ENCODE assay signal across 1 mouse cellular context in the genomic region with DNA sequence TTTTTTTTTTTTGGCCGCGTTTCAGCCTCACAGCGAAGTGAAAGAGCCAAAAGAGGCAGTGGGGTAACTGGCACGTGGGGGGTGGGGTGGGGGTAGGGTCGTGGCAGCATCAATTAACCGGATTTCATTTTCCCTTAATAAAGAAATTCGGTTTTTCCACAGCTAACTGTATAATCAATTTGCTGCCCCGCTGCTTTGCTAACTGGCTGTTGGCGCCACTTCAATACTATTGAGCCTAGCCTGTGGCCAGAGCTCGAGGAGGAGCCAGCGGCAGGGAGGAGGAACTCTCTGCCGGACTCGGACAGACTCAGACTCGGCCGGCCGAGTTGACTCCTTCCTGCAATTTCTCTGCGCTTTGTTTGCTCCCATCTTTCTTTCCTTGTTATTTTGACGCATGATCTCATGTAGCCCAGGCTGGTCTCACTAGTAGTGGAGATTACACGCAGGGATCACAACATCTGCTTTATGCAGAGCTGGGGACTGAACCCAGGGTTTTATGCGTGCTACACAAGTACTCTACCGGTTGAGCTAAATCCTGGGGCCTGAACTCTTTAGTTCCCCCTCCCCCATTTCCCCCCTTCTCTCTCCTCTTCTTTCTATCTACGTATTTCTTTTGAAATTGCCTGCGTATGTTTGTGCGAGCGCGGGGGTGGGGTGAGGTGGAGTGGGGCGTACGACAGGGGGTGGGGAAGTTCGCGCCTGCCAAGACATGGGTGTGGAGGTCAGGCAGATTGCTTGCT.
A peak's percentile ranks its signal among the peaks of the same experiment; 100 is the strongest.
TF ChIP-seq lines count a peak whose summit lies in the region.

No protein-coding gene starts in this region.

TF ChIP-seq in CH12.LX, 34 proteins besides CTCF, POLR2A, EP300 and RAD21 (continued from another document):
- TF ChIP-seq TBP (conservative IDR thresholded peaks at IDR 0.05; ENCODE audit: low read depth, low read length) (peak; percentile 48; the same call in 1 of the 2 replicates), ETS1 (conservative IDR thresholded peaks at IDR 0.05; ENCODE audit: low read depth, low read length) (no peak), MEF2A (IDR thresholded peaks at IDR 0.05; ENCODE audit: borderline replicate concordance, low read depth, low read length) (no peak), KAT2A (IDR thresholded peaks at IDR 0.05; ENCODE audit: insufficient replicate concordance, low read length) (no peak), USF2 (conservative IDR thresholded peaks at IDR 0.05; ENCODE audit: low read depth, low read length) (no peak), GABPA (IDR thresholded peaks at IDR 0.05; ENCODE audit: insufficient replicate concordance, low read depth, low read length) (no peak), JUND (conservative IDR thresholded peaks at IDR 0.05; ENCODE audit: low read depth, low read length) (no peak), BHLHE40 (IDR thresholded peaks at IDR 0.05; ENCODE audit: low read depth, low read length) (peak; percentile 74), E2F4 (IDR thresholded peaks at IDR 0.05; ENCODE audit: insufficient replicate concordance, low read depth, low read length) (no peak), CHD2 (IDR thresholded peaks at IDR 0.05; ENCODE audit: low read length) (peak; percentile 48), SIN3A (IDR thresholded peaks at IDR 0.05; ENCODE audit: low read length) (no peak), MAX (IDR thresholded peaks at IDR 0.05; ENCODE audit: low read length) (no peak), IRF4 (IDR thresholded peaks at IDR 0.05; ENCODE audit: low read depth, low read length) (0 out of 2 replicates have a peak, but pooled peaks have one; percentile 9), USF1 (IDR thresholded peaks at IDR 0.05; ENCODE audit: low read depth, low read length) (no peak), ZC3H11A (IDR thresholded peaks at IDR 0.05; ENCODE audit: low read depth, low read length) (no peak), POLR2AphosphoS2 (IDR thresholded peaks at IDR 0.05; ENCODE audit: low read depth, low read length) (no peak), NELFE (IDR thresholded peaks at IDR 0.05; ENCODE audit: low read depth, low read length) (no peak)
